Mouse (Mus musculus): ENCODE data around the gene Vmn1r59.
"Not testable (repeated sequence)": the region's sequence is repeated elsewhere in the genome, so short reads cannot be mapped to it uniquely, and the experiment has no call there.

Vmn1r59 gene

GRCm38 (mm10) chr7:5456674-5457073 is at the start of gene Vmn1r59:
TSS of gene Vmn1r59 (minus strand) at chr7:5456774.
- no peak for ATAC-seq (ENCODE audit: insufficient number of reproducible peaks, low FRiP score, low TSS enrichment)

- not testable (repeated sequence) for ATAC-seq (ENCODE audit: insufficient number of reproducible peaks, low FRiP score, low TSS enrichment)
Measured at GRCm38 (mm10) chr7:5493856-5494255, 37.3 kb upstream of the Vmn1r59 start, which contains the start of gene Vmn2r28. TSS of gene Vmn2r28 (minus strand) at chr7:5493956.

- ATAC-seq (ENCODE audit: insufficient number of reproducible peaks, low FRiP score, low TSS enrichment): not testable (repeated sequence)
Measured at GRCm38 (mm10) chr7:5454011-5454410, 2.6 kb downstream of the Vmn1r59 start.

- ATAC-seq (ENCODE audit: insufficient number of reproducible peaks, low FRiP score, low TSS enrichment): no peak
Measured at GRCm38 (mm10) chr7:5448627-5449026, 7.9 kb downstream of the Vmn1r59 start.

- ATAC-seq (ENCODE audit: insufficient number of reproducible peaks, low FRiP score, low TSS enrichment): not testable (repeated sequence)
Measured at GRCm38 (mm10) chr7:5413296-5413695, 43.3 kb downstream of the Vmn1r59 start, which contains the start of gene Vmn1r58. TSS of gene Vmn1r58 (minus strand) at chr7:5413396.

GRCm38 (mm10) chr7:5406201-5406600 is 50.4 kb downstream of the Vmn1r59 start:
- no peak for ATAC-seq (ENCODE audit: insufficient number of reproducible peaks, low FRiP score, low TSS enrichment)

All from cerebellum, adult (tissue).